Mouse (Mus musculus): ENCODE results near the gene Kcnk7. TPM values are rescaled to one million over a fixed set of nuclear protein-coding genes. Genes with fewer than 3 reads are reported as not detected.

Kcnk7 gene
- polyA plus RNA-seq, 1 experiment from 2014 or later = 0.69 TPM

- ATAC-seq (ENCODE audit: borderline replicate concordance, extremely low read depth, low FRiP score, low TSS enrichment) = no peak
- Histone ChIP-seq H3K27me3 (peaks cover 31% of the 10 kb centered on the region), H3K4me1 (peaks cover 37% of the 10 kb centered on the region), H3K27ac (no peak overlapping the region), H3K9me3 (no peaks in the 10 kb centered on the region), H3K36me3 (peaks cover 16% of the 10 kb centered on the region; the same call in 1 of the 2 replicates), H3K9ac (peak overlapping the region; percentile 15; the same call in 1 of the 2 replicates), H3K4me3 (peak overlapping the region; percentile 19), H3K4me2 (peak overlapping the region; percentile 54)
- 9% methylated on average over 36 of the region's 36 CpGs for WGBS
Measured at GRCm38 (mm10) chr19:5745756-5746710, 41.9 kb downstream of the Kcnk7 start.

- no peak for ATAC-seq (ENCODE audit: borderline replicate concordance, extremely low read depth, low FRiP score, low TSS enrichment)
- Histone ChIP-seq H3K4me3 (no peak overlapping the region), H3K4me2 (no peak overlapping the region), H3K9ac (no peak overlapping the region), H3K27ac (no peak overlapping the region), H3K27me3 (peaks cover 40% of the 10 kb centered on the region), H3K36me3 (peaks cover 18% of the 10 kb centered on the region; the same call in 1 of the 2 replicates), H3K9me3 (no peaks in the 10 kb centered on the region), H3K4me1 (peaks cover 39% of the 10 kb centered on the region)
- 35% methylated on average over 12 of the region's 12 CpGs for WGBS
Measured at GRCm38 (mm10) chr19:5746907-5747363, 42.8 kb downstream of the Kcnk7 start.

GRCm38 (mm10) chr19:5749476-5749875 lies 45.3 kb downstream of the Kcnk7 start:
- Histone ChIP-seq H3K4me3 (no peak overlapping the region), H3K27me3 (peaks cover 43% of the 10 kb centered on the region), H3K27ac (no peak overlapping the region), H3K4me2 (no peak overlapping the region), H3K9me3 (no peaks in the 10 kb centered on the region), H3K4me1 (peaks cover 23% of the 10 kb centered on the region), H3K36me3 (peaks cover 23% of the 10 kb centered on the region), H3K9ac (no peak overlapping the region)
- WGBS = 74% methylated on average over 6 of the region's 6 CpGs
- ATAC-seq (ENCODE audit: borderline replicate concordance, extremely low read depth, low FRiP score, low TSS enrichment) = no peak

DNA sequence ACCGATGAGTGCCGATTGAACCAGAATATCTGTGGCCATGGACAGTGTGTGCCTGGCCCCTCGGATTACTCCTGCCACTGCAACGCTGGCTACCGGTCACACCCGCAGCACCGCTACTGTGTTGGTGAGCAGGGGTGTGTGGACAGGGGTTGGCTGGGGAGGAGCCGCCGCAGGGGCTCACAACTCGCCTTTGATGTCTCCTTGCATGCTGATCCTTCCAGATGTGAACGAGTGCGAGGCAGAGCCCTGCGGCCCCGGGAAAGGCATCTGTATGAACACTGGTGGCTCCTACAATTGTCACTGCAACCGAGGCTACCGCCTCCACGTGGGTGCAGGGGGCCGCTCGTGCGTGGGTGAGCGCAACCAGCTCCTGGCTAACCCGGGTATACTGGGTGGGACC lies 46.8 kb downstream of the Kcnk7 start:
- no peak overlapping the region for H3K9ac ChIP-seq
- no peak overlapping the region for H3K4me3 ChIP-seq
- H3K27ac ChIP-seq = no peak overlapping the region
- H3K9me3 ChIP-seq = no peaks in the 10 kb centered on the region
- H3K4me2 ChIP-seq = no peak overlapping the region
- H3K36me3 ChIP-seq = peaks cover 28% of the 10 kb centered on the region
- 23% methylated on average over 22 of the region's 22 CpGs for WGBS
- ATAC-seq (ENCODE audit: borderline replicate concordance, extremely low read depth, low FRiP score, low TSS enrichment) = no peak
- peaks cover 15% of the 10 kb centered on the region for H3K4me1 ChIP-seq
- H3K27me3 ChIP-seq = peaks cover 41% of the 10 kb centered on the region

DNA sequence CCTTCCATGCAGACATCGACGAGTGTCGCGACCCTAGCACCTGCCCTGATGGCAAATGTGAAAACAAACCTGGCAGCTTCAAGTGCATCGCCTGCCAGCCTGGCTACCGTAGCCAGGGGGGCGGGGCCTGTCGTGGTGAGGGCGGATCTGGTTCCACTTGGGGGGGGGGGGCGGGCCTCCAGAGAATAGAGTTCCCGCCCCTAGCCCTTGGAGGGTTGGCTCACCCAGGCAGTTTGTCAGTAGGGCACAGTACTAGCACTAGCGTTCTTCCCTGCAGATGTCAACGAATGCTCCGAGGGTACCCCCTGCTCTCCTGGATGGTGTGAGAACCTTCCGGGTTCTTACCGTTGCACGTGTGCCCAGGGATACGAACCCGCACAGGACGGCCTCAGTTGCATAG lies 47.6 kb downstream of the Kcnk7 start:
- 0 out of 2 replicates have a peak, but pooled peaks have one; percentile 37 for ATAC-seq (ENCODE audit: borderline replicate concordance, extremely low read depth, low FRiP score, low TSS enrichment)
- no peak overlapping the region for H3K4me3 ChIP-seq
- no peaks in the 10 kb centered on the region for H3K9me3 ChIP-seq
- 16% methylated on average over 20 of the region's 20 CpGs for WGBS
- peaks cover 37% of the 10 kb centered on the region for H3K27me3 ChIP-seq
- H3K36me3 ChIP-seq = peaks cover 31% of the 10 kb centered on the region
- H3K27ac ChIP-seq = no peak overlapping the region
- H3K4me1 ChIP-seq = peaks cover 13% of the 10 kb centered on the region
- H3K4me2 ChIP-seq = peak overlapping the region; percentile 18; the same call in 1 of the 2 replicates
- H3K9ac ChIP-seq = no peak overlapping the region

DNA sequence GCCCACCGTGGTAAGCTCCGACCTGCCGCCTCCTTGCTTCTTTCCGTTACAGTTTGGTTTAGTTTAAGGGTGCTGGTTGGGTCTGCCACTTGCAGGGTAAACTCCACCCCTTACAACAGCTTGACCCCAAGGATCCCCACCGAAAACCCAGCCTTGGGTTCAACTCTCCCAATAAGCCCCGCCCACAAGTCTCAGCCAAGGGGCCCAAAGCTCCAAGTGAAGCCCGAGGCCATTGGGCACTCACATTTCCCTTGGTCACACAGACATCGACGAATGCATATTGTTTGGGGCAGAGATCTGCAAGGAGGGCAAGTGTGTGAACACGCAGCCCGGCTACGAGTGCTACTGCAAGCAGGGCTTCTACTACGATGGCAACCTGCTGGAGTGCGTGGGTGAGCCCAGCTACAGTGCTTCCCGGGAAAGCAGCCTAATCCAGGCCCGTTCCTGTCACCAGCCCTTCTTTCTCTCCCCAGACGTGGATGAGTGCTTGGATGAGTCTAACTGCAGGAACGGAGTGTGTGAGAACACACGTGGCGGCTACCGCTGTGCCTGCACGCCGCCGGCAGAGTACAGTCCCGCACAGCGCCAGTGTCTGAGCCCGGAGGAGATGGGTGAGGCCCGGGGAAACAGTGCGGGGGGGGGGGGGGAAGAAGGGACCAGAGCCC lies 52.3 kb downstream of the Kcnk7 start:
- peaks cover 15% of the 10 kb centered on the region for H3K4me1 ChIP-seq
- H3K4me2 ChIP-seq = peak overlapping the region; percentile 28; the same call in 1 of the 2 replicates
- H3K9me3 ChIP-seq = no peaks in the 10 kb centered on the region
- no peak overlapping the region for H3K9ac ChIP-seq
- H3K36me3 ChIP-seq = peaks cover 58% of the 10 kb centered on the region
- 24% methylated on average over 28 of the region's 29 CpGs for WGBS
- H3K27me3 ChIP-seq = peaks cover 22% of the 10 kb centered on the region; the same call in 1 of the 2 replicates
- ATAC-seq (ENCODE audit: borderline replicate concordance, extremely low read depth, low FRiP score, low TSS enrichment) = peak; percentile 25; the same call in 1 of the 2 replicates
- H3K4me3 ChIP-seq = no peak overlapping the region
- H3K27ac ChIP-seq = no peak overlapping the region

Small RNAs within 50 kb of the gene (microRNA-seq; reads per million reads assigned to microRNA genes)
- not detected for gene Mir6987

Other genes with a start within 250 kb of the Kcnk7 start
- gene Ccdc85b, start 246.5 kb upstream of the Kcnk7 start, polyA plus RNA-seq (2015; fragmentation: Nextera tagmentation; extraction: Ambion mirVana) = 12.1 and 12.4 TPM in 2 replicates
- 101 and 117 TPM in 2 replicates for gene Fibp, start 243.8 kb upstream of the Kcnk7 start, polyA plus RNA-seq (2015; fragmentation: Nextera tagmentation; extraction: Ambion mirVana)
- 1.9 and 3.3 TPM in 2 replicates for gene Ctsw, start 235.9 kb upstream of the Kcnk7 start, polyA plus RNA-seq (2015; fragmentation: Nextera tagmentation; extraction: Ambion mirVana)
- 198 and 208 TPM in 2 replicates for gene Efemp2, start 230.4 kb upstream of the Kcnk7 start, polyA plus RNA-seq (2015; fragmentation: Nextera tagmentation; extraction: Ambion mirVana)
- gene Mus81, start 216.0 kb upstream of the Kcnk7 start, polyA plus RNA-seq (2015; fragmentation: Nextera tagmentation; extraction: Ambion mirVana) = 40.2 and 43.9 TPM in 2 replicates
- 2,855 and 2,978 TPM in 2 replicates for gene Cfl1, start 213.9 kb upstream of the Kcnk7 start, polyA plus RNA-seq (2015; fragmentation: Nextera tagmentation; extraction: Ambion mirVana)
- 0.20 TPM in 1 of 2 replicates, not detected in the other for gene 1700020D05Rik, start 200.6 kb upstream of the Kcnk7 start, polyA plus RNA-seq (2015; fragmentation: Nextera tagmentation; extraction: Ambion mirVana)
- gene Snx32, start 193.8 kb upstream of the Kcnk7 start, polyA plus RNA-seq (2015; fragmentation: Nextera tagmentation; extraction: Ambion mirVana) = 5.8 and 7.4 TPM in 2 replicates
- gene Ovol1, start 143.7 kb upstream of the Kcnk7 start, polyA plus RNA-seq (2015; fragmentation: Nextera tagmentation; extraction: Ambion mirVana) = 2.1 and 2.2 TPM in 2 replicates
- 5.7 and 5.9 TPM in 2 replicates for gene Ap5b1, start 136.3 kb upstream of the Kcnk7 start, polyA plus RNA-seq (2015; fragmentation: Nextera tagmentation; extraction: Ambion mirVana)
- 143 and 153 TPM in 2 replicates for gene Rnaseh2c, start 102.5 kb upstream of the Kcnk7 start, polyA plus RNA-seq (2015; fragmentation: Nextera tagmentation; extraction: Ambion mirVana)
- 51.9 and 54.4 TPM in 2 replicates for gene Kat5, start 94.1 kb upstream of the Kcnk7 start, polyA plus RNA-seq (2015; fragmentation: Nextera tagmentation; extraction: Ambion mirVana)
- 52.7 and 53.8 TPM in 2 replicates for gene Rela, start 66.9 kb upstream of the Kcnk7 start, polyA plus RNA-seq (2015; fragmentation: Nextera tagmentation; extraction: Ambion mirVana)
- gene Sipa1, start 40.7 kb upstream of the Kcnk7 start, polyA plus RNA-seq (2015; fragmentation: Nextera tagmentation; extraction: Ambion mirVana) = 44.7 and 48.0 TPM in 2 replicates
- gene Map3k11, start 15.6 kb upstream of the Kcnk7 start, polyA plus RNA-seq (2015; fragmentation: Nextera tagmentation; extraction: Ambion mirVana) = 44.1 and 45.2 TPM in 2 replicates
- gene Pcnx3, start 15.5 kb upstream of the Kcnk7 start, polyA plus RNA-seq (2015; fragmentation: Nextera tagmentation; extraction: Ambion mirVana) = 18.2 and 20.9 TPM in 2 replicates
- 23.6 and 24.5 TPM in 2 replicates for gene Ehbp1l1, start 21.9 kb downstream of the Kcnk7 start, polyA plus RNA-seq (2015; fragmentation: Nextera tagmentation; extraction: Ambion mirVana)
- 105 and 108 TPM in 2 replicates for gene Fam89b, start 25.3 kb downstream of the Kcnk7 start, polyA plus RNA-seq (2015; fragmentation: Nextera tagmentation; extraction: Ambion mirVana)
- 47.2 and 54.9 TPM in 2 replicates for gene Ltbp3, start 36.5 kb downstream of the Kcnk7 start, polyA plus RNA-seq (2015; fragmentation: Nextera tagmentation; extraction: Ambion mirVana)
- 76.1 and 83.6 TPM in 2 replicates for gene Scyl1, start 67.1 kb downstream of the Kcnk7 start, polyA plus RNA-seq (2015; fragmentation: Nextera tagmentation; extraction: Ambion mirVana)
- 50.7 and 53.0 TPM in 2 replicates for gene Frmd8, start 170.9 kb downstream of the Kcnk7 start, polyA plus RNA-seq (2015; fragmentation: Nextera tagmentation; extraction: Ambion mirVana)
- gene Slc25a45, start 173.4 kb downstream of the Kcnk7 start, polyA plus RNA-seq (2015; fragmentation: Nextera tagmentation; extraction: Ambion mirVana) = 4.2 and 5.6 TPM in 2 replicates
- gene Tigd3, start 189.8 kb downstream of the Kcnk7 start, polyA plus RNA-seq (2015; fragmentation: Nextera tagmentation; extraction: Ambion mirVana) = 3.2 and 3.6 TPM in 2 replicates
- gene Dpf2, start 208.6 kb downstream of the Kcnk7 start, polyA plus RNA-seq (2015; fragmentation: Nextera tagmentation; extraction: Ambion mirVana) = 142 and 147 TPM in 2 replicates
- gene Cdc42ep2, start 220.4 kb downstream of the Kcnk7 start, polyA plus RNA-seq (2015; fragmentation: Nextera tagmentation; extraction: Ambion mirVana) = 12.0 and 14.1 TPM in 2 replicates